In genomic region chr3:90090892-90091291, GRCm38 (mm10) we compare ENCODE assay signal across 20 mouse cellular contexts. TPM values are rescaled to one million over a fixed set of nuclear protein-coding genes. Genes with fewer than 3 reads are reported as not detected.
DNase-seq lines count a peak whose midpoint lies in the region; ATAC-seq lines count a peak whose summit lies in the region.
"Had no signal": no experiment of that assay in that cellular context is flagged by ENCODE, and none has a peak within 500 bp of the region (broad histone marks: within the 10 kb centered on the region; RNA-seq: fewer than 3 reads in every experiment).

No protein-coding gene starts in this region.

- DNase-seq in adrenal gland, adult (ENCODE audit: inconsistent age in 2 of 2, low spot score in 1 of 2) = peak; percentile 64 to 83
- DNase-seq in adrenal gland, postnatal 25 days = no peak
- DNase-seq in adrenal gland, postnatal 14 days = peak; percentile 45
- no peak for DNase-seq in adrenal gland, postnatal 10 days
- DNase-seq in testis, postnatal 14 days (ENCODE audit: low spot score) = peak; percentile 49
- DNase-seq in testis, postnatal 10 days (ENCODE audit: low spot score) = no peak
- DNase-seq in urinary bladder, adult 2 months (ENCODE audit: low spot score) = no peak
- DNase-seq: cerebellum, adult 18-20 months; cerebellum, adult 9-10 months; cerebellum, postnatal 14 days; gastrocnemius, postnatal 14 days; heart, adult 11 months; heart, postnatal 10 days; heart, postnatal 36 days; kidney, adult 11 months had no signal

- ATAC-seq in CD4-positive, CD25-positive, alpha-beta regulatory T cell, adult 4 months = no peak
- ATAC-seq: forebrain, embryonic 13.5 days; forebrain, embryonic 16.5 days; hindbrain, embryonic 16.5 days; intestine, embryonic 15.5 days had no signal

RNA-seq across cellular contexts. Expression of gene Nup210l, which starts 13.0 kb away (rescaled TPM):
- 0.55 and 0.71 TPM in 2 replicates for total RNA-seq in adrenal gland, postnatal 25 days (2021)
- total RNA-seq in adrenal gland, postnatal 14 days (2021) = 0.37 and 0.45 TPM in 2 replicates
- total RNA-seq in adrenal gland, postnatal 10 days (2021) = under 1 TPM; 0.24 to 0.42 TPM
- under 1 TPM; 0.27 to 0.58 TPM for polyA plus RNA-seq in CD4-positive, CD25-positive, alpha-beta regulatory T cell, adult 4 months (2017; shearing (Covaris generic))
- polyA plus RNA-seq in urinary bladder, adult 2 months (2012; rRNA removed) = 0.55 and 0.80 TPM in 2 replicates

RNA-seq across cellular contexts. Expression of gene Tpm3, which starts 18.4 kb away (rescaled TPM):
- total RNA-seq in adrenal gland, postnatal 25 days (2021) = 178 and 198 TPM in 2 replicates
- 170 and 208 TPM in 2 replicates for total RNA-seq in adrenal gland, postnatal 14 days (2021)
- 100 to 1,000 TPM; 165 to 251 TPM for total RNA-seq in adrenal gland, postnatal 10 days (2021)
- polyA plus RNA-seq in CD4-positive, CD25-positive, alpha-beta regulatory T cell, adult 4 months (2017; shearing (Covaris generic)) = 1,000 to 10,000 TPM in 1 of 2 experiments, 100 to 1,000 TPM in 1; 868 to 1,085 TPM
- polyA plus RNA-seq in urinary bladder, adult 2 months (2012; rRNA removed) = 198 and 201 TPM in 2 replicates

RNA-seq across cellular contexts. Expression of gene Ubap2l, which starts 38.5 kb away (rescaled TPM):
- total RNA-seq in adrenal gland, postnatal 25 days (2021) = 158 and 190 TPM in 2 replicates
- total RNA-seq in adrenal gland, postnatal 14 days (2021) = 164 and 177 TPM in 2 replicates
- 100 to 1,000 TPM; 152 to 166 TPM for total RNA-seq in adrenal gland, postnatal 10 days (2021)
- polyA plus RNA-seq in CD4-positive, CD25-positive, alpha-beta regulatory T cell, adult 4 months (2017; shearing (Covaris generic)) = 100 to 1,000 TPM; 226 to 315 TPM
- 85.2 and 100 TPM in 2 replicates for polyA plus RNA-seq in urinary bladder, adult 2 months (2012; rRNA removed)

RNA-seq across cellular contexts. Expression of gene 4933434E20Rik, which starts 39.5 kb away (rescaled TPM):
- 77.0 and 90.3 TPM in 2 replicates for total RNA-seq in adrenal gland, postnatal 25 days (2021)
- total RNA-seq in adrenal gland, postnatal 14 days (2021) = 70.8 and 76.3 TPM in 2 replicates
- total RNA-seq in adrenal gland, postnatal 10 days (2021) = 10 to 100 TPM; 64.6 to 66.5 TPM
- 100 to 1,000 TPM; 371 to 424 TPM for polyA plus RNA-seq in CD4-positive, CD25-positive, alpha-beta regulatory T cell, adult 4 months (2017; shearing (Covaris generic))
- polyA plus RNA-seq in urinary bladder, adult 2 months (2012; rRNA removed) = 85.5 and 91.1 TPM in 2 replicates

Comparison
In these comparisons a context has a peak if more than half of its experiments do, and no peak if none do; other contexts are left out.
1. DNase-seq: peak in adrenal gland, adult (2 of 2), adrenal gland, postnatal 14 days (single experiment) and testis, postnatal 14 days (single experiment); none in adrenal gland, postnatal 25 days (single experiment), adrenal gland, postnatal 10 days (single experiment), testis, postnatal 10 days (single experiment) and urinary bladder, adult 2 months (single experiment).